Mouse (Mus musculus): ENCODE results near the gene Tbc1d7.

Tbc1d7 gene

DNA sequence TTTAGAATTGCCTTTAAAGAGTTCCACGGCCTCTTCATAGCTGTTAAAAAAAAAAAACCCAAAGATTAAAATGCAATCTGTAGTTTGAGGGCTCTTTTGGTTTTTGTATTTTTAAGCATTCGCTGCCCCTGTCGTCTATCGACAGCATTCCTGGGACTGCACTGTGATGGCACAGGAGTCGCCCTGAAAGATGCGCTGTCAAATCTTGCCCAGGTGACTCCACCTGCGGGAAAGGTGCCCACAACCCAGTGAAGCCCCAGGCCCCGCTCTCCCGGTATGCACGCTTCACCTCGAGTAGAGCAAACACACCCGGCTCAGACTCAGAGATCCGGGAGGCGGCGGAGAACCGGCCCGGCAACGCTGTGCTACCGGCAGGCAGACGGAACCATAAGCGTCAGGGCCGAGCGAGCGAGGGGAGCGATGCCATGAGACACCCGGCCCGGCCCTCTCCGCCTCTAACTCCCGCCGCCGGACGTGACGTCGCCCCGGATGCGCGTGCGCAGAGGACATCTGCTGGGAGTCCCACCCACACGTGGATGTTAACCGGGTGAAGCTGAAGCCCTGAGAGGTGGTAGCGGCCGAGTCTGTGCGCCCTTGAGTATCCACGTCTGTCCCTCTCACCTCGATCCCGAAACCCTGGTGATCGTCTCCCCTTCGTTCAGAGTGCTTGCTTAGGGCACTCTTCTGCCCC is at the start of gene Tbc1d7:
Tbc1d7 (minus strand) TSS at position 482 of the 691 bp plus-strand sequence.
- peak; percentile 97 to 99 for DNase-seq (ENCODE audit: low spot score in 2 of 2)

DNA sequence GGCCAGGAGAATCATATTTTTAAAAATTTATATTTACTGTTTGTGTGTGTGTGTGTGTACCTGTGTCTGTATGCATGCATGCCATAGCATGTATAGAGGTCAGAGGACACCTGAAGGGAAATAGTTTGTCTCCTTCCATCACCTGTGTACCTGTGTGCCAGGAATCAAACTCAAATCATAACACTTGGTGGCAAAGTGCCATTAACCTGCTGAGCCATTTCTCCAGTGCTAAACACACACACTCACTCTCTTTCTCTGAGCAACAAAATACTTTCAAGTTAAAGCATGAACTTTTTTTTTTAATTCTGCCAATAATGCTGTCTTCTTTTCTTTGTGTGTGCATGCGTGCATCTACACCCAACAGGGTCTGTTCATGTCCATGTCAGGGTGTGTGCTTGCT is 49.3 kb upstream of the Tbc1d7 start:
- no peak for DNase-seq (ENCODE audit: low spot score in 2 of 2)

DNA sequence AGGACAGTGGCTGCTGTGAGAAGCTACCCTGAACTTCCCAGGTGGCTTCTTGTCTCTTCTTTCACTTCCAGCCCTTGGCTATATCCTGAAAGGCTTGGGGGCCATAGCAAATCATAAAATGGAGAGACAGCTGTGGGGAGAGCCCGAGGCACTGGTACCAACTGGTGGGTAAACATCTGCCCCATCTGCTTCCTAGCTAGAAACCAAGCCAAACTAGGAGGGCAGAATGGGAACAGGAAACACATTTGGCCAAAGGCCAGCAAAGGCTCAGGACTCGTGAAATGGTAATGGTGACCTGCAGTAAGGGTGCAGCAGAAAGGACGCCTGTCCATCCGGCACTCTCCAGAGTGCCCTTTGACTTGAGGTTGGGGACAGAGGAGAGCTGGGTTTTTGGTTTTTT is 47.5 kb upstream of the Tbc1d7 start:
- no peak for DNase-seq (ENCODE audit: low spot score in 2 of 2)

DNA sequence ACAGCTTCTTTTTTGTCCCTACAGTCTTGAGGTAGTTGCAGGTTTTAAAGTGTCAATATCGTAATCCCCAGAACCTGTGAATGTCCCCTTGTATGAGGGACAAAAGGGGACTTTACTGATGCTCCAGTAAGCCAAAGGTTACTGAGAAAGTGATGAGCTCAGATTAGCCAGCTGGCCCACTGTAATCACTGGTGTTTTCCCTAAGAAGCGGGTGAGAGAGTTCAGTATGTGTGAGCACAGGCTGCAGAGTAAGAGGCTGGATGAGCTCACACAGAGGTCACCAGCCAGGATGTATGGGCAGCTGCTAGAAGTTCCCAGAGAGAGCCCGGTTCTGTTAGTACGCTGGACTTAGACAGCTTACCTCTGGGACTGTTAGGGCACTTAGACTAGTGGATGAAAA is 47.0 kb upstream of the Tbc1d7 start:
- no peak for DNase-seq (ENCODE audit: low spot score in 2 of 2)

DNA sequence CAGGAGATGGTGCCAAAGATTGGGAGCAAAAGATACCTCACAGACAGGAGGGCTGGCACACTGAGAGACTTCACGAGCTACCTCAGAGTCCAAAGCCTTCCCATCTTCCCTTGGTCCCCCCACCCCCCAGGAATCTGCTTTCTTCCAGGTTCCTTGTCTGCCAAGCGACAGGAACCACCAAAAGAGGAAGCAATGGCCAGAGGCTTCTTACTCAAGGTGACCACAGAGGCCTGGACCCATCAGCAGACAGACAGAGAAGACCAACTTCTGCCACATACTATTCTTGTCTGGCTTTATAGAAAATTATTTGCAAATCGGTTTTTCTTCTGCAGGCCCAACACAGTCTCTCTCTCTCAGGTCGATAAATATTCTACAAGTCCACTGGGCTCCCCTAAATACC is 46.4 kb upstream of the Tbc1d7 start:
- DNase-seq (ENCODE audit: low spot score in 2 of 2) = no peak

DNA sequence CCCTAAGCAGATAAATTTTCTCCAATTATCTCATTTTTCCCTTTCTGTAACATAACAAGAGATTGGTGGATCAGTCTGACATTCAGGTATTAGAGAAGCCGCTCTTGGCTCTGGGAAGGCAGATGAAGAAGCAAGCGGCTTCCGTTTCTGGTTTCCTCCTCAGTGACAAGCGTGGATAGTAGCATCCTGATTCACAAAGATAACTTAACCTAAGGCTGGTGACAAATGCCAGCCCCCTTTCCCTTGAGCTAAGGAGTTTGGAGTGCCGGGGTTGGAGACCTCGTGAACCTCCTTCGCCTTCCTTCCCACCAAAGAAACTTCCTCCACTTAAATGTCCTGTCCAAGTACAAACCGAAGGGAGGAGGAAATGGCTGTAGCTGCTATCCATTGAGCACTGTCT is 45.8 kb upstream of the Tbc1d7 start:
- no peak for DNase-seq (ENCODE audit: low spot score in 2 of 2)

DNA sequence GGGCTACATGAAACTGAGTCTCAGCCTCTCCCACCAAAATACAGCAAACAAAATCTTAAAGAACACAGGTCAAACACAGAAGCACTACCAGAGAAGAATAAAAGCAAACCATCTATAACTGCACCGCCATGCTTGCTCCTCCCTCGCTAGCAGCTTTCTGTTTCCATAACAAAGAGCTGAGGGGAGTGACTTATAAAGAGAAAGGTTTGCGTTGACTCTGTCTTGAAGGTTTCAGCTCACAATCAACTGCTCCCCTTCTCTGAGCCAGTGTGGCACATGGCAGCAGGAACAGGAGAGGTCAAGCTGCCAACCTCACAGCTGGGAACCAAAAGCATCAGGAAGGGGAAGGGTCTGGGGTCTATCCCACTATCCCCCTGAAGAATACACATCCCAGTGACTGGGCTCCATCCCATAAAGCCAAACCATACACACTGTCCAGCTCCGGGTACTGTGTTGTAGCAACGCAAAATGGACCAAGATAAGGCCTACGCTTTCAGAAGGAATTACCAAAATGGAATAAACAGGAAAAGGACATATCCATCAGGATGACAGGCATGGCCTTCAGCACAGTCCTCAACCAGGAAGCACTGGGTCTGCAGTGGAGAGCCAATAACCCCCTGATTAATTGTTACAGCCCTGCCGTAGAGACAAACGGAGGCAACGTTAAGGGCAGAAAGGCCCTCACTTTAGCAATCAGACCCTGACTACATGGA is 44.8 kb upstream of the Tbc1d7 start:
- no peak for DNase-seq (ENCODE audit: low spot score in 2 of 2)

DNA sequence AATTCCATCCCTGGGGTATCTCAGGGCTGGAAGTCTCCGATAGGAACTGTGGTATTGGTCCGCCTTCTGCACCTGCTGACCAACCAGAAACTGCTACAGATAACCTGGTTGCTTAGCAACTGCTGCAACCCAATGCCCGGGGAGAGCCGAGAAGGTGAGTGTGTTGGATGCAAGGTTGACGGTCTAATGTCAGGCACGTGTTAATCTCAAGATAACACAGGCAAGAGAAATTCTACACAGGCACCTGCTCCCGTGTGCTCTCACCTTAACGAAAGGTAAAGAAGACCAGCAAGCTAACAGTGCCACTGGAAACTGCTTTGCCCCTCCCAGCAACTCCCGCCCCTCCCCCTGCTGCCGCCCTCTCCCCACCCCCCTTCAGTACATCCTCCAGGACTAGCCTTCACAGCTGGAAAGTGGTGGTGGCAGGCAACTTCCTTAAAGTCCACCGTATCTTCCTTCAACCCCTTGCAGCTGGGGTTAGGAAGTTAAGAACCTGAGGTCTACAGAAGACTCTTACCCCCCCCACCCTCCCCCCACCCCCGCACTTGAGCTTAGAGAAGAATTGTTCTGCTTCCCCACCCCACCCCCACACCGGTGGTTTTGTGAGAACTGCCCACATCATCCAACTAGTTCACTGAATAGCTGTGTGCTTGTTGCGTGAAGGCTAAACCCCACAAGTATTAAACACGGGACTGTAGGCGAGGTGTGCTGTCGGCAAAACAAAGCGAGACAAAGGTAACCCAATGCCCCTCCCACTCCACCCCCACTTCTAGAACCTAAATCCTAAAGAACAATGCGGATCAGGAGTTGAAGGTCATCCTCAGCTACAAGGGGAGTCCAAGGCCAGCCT is 44.1 kb upstream of the Tbc1d7 start:
- no peak for DNase-seq (ENCODE audit: low spot score in 2 of 2)

DNA sequence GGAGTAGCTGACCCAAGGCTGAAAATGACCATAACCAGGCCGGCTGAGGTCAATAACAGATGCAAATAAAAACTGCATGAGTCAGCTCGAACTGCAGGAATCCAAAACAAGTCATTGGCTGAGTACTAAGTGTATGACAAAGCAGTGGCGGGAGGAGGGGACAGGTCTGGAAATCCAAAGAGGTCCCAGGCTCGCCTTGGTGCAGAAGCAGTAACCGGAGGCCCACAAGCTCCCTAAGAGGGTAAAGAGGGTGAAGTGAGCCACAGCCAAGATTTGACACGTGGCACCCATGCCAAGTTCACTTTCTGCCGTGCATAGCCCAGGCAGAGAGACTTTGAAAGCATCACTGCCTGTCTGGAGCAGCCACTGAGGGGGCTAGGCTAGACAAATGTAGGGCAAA is 41.0 kb upstream of the Tbc1d7 start:
- no peak for DNase-seq (ENCODE audit: low spot score in 2 of 2)

DNA sequence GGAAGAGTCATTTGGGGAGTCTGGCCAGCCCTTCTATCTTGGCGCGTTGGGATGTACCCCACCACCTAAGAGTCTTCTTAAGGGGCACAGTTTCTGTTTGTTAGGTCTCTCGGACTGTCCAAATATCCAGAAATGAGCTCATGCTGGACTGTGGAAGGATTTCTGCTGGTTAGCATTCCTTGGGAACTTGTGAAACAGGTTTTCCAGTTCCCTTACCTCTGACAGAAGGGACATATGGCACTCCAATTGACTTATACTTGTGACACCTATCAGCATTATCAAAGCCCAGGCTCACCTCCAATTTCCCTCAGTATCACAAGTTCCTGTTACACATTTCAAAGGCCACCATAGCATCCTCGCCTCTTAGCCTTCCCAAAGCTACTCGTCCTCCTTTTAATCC is 39.7 kb upstream of the Tbc1d7 start:
- DNase-seq (ENCODE audit: low spot score in 2 of 2) = no peak

DNA sequence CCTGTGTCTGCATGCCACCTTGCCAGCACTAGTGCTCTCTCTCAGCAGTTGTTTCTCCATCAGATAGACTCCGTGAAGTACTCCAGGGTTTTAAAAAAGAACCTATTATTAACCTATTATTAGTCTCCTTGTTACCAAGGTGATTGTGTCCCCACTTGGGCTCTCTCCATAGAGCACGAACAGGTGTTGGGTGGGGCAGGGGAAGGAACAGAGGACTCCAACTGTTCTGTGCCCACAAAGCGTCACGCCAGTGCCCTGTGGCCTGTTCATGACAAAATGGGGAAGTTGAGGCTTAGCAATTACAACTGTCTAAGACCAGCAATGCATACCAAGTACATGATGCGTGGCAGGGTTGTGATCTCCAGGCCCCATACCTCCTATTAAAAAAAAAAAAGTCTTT is 38.3 kb upstream of the Tbc1d7 start:
- no peak for DNase-seq (ENCODE audit: low spot score in 2 of 2)

DNA sequence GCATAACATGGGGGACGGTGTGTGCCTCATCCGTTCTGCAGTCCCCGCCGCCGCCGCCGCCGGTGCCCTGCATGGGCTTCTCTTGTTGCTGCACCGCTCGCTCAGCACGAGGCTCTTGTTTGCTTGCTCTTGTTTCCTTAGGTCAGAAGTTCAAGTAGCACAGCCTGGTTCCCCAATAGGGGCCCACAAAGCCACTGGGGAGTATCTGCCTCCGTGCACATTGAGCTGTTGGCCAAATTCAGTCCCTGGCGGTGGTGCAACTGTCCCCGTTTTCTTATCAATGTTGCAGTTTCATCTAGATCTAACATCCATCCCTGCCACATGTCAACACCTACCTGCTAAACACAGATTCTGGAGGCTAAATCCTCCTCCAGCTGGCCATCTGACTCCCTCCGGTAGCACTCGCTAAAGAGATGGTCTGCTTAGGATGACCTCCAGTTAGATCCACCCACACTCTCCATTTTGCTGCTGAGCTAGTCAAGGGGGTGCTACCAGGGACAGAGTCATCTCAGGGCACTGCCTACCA is 37.7 kb upstream of the Tbc1d7 start:
- DNase-seq (ENCODE audit: low spot score in 2 of 2) = no peak

DNA sequence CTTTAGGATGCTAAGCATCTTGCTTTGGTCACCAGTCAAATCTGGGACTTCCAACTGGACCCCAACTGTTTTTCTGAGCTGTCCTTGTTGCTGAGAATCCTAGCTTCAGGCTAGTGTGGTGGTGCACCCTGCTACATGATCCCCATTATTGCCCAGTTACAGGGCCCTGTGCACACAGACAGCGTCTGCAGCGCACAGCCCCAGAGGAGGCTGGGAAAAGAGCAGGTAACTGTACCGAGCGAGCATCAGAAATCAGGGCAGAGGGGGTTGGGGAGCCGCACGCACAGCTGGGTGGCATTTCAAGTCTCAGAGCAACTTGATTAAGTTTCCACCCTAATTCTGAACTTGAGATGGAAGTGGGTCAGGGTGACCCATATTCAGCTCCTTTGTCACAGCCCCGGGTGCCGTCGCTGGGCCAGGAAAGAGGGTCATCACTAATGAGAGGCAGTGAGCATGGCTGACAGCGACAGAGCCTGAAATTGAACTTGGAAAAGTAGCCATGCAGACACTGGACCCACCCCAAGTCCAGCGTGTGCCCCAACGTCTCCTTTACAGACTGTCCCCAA is 34.9 kb upstream of the Tbc1d7 start:
- no peak for DNase-seq (ENCODE audit: low spot score in 2 of 2)

DNA sequence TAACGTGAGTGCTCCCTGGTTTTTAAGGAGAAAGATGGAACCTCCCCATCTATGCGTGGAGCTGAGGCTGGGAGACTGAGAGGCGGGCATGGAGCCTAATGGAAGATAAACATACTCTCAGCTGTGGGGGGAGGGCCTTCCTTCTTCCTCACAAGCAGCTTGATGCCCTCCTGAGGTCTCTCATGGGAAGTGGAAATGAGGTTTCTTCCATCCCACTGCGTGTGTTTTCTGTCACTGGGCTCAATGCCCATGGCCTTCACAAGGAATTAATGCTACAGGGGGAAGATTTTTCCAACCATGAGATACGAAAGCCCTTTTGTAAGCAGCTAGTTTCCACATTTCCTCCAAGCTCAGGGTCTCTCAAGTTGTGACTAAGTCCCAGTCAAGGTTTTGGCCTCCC is 32.3 kb upstream of the Tbc1d7 start:
- DNase-seq (ENCODE audit: low spot score in 2 of 2) = no peak

DNA sequence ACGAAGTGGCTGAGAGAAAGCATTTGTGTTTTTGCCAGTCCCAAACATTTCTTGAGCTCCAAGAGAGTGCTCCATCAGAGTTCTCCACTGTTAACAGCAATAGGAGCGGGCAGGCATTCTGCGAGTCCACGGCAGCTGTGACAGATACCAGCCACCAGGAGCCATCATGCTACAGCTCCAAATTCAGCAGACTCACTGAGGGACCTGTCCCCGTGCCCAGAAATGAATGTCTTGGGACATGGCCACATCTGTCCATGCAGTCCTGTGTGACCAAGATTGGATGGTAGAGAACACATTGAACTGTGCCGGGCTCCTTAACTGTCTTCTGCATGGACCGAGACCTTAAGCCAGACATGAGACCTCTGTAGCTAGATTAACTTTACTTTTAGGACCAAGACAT is 31.9 kb upstream of the Tbc1d7 start:
- DNase-seq (ENCODE audit: low spot score in 2 of 2) = no peak

DNA sequence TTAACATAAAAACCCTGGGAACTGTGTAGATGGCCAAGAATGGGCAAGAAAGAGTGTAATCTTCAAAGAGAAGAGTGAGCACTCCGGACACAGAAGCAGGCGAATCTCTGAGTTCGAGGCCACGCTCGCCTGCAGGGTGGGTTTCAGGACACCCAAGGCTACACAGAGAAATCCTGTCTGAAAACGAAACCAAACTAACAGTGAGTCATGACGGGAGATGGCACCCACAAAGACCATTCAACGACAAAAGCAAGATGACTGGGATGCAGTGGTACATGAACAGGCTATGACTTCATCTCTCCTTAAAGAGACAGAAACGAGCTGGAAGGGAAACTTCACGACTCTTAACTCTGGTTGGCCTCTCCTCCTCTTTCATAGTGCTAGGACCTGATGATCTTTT is 31.1 kb upstream of the Tbc1d7 start:
- no peak for DNase-seq (ENCODE audit: low spot score in 2 of 2)

DNA sequence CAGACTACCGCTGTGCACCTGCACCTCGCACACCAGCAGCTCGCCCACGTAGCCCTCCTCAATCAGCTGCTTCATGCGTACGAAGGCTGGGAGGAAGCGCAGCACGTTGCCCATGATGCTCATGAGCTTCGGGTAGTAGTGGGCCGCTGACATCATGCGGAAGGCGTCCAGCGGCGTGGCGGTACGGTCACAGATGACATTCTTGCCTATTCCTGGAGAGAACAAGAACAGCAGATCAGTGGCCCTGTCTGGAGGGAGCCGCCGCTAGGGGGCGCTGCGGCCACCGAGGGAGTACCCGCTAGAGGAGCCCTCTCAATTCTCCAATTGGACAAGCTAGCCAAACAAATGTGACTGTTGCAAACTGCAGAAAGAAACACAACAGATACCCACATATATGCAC is 29.7 kb upstream of the Tbc1d7 start:
- DNase-seq (ENCODE audit: low spot score in 2 of 2) = no peak

DNA sequence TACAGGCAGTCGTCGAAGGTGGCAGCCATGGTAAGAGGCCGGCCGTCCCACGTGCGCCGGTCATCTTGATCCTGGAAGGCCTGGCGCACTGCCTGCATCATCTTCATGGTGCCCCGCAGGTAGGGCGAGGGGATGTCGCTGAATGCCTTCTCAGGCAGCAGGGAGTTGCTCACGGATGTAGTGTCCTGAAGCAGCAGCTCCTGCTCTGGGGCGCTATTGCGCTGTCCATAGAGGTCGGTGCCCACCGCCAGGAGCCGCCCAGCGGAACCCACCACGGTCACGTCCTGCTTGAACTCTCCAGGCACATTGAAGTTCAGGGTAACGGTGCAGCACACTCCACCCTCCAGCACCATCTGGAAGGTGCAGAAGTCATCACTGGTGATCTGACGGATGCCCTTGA is 29.2 kb upstream of the Tbc1d7 start:
- no peak for DNase-seq (ENCODE audit: low spot score in 2 of 2)

DNA sequence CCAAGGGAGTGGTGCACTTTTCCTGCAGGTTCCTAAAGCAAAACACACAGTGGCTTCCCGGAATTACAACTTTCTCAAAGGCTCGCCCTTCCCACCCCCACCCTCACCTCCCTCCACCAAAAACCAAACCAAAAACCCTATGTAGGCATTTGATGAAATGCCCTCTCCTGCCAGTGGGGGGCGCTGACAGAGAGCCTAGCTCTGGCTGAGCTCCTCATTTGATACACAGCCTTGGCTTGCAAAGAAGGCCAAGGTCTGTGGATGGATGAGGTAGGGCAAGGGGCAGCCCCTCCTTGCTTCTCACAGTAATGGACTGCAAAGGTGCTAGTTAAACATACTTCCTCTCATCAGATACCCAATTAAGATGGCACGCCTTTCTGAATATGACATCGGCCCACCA is 28.4 kb upstream of the Tbc1d7 start:
- no peak for DNase-seq (ENCODE audit: low spot score in 2 of 2)

DNA sequence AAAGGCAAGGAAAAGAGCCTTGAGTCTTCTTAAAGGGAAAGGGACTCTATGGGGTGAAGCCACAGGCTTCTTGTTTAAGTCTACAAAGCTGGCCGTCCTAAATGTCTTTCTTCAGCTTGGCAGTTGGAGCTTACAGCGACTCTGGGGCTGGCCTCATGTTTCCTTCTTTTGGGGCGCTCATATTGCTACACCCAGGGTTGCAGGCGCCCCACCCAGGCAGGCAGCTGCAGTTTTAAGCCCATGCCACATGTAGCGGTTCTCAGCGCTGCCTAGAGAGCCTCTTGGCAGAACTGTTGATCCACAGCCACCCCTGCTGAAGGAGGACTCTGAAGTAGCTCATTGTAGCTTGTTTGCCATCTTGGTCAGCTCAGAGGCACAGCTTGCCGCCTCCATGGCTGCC is 28.0 kb upstream of the Tbc1d7 start:
- no peak for DNase-seq (ENCODE audit: low spot score in 2 of 2)

DNA sequence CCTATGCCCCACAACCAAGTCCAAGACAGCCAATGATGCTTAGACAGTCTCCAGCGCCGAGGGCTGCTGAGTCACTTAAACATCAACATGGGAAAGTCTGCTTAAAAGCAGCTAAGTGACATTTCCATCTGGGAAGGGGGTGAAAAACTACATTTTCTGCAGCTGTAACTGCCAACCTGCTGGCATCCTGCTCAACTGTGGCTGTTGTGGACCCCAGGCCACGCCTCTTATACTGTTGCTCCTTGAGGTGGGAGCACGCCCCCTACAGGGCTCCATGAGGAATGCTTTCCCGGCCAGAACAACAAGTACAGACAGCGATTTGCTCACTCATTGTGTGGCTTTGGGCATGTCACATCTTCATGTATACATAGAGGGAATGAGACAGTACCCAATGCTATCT is 25.9 kb upstream of the Tbc1d7 start:
- DNase-seq (ENCODE audit: low spot score in 2 of 2) = no peak

DNA sequence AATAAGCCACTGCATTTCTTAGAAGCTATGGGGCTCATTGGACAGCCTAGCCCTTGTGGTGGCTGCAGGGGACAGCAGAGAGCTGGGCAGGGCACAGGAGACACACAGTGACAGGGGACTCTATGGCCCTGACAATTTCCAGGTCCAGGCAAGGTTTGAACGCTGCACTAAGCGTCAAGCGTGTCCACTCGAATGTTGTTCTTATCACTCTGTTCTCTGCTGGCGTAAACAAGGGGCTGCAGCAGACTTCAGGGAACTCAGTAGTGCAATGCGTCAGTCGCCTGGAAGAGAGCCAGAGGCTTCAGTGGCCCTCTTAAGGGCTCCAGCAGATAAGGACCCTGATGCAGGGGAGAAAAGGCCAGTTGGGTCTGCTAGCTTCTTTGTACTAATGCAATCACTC is 24.7 kb upstream of the Tbc1d7 start:
- DNase-seq (ENCODE audit: low spot score in 2 of 2) = no peak
